Mouse (Mus musculus) bone marrow macrophage, adult 2 months (primary cell): ENCODE measurements at regions not wholly inside any gene's neighbourhood (a gene's known extent, or its start where the extent isn't known, plus 50 kb on each side); places are given as distances from the start of the nearest gene placed in this dataset.

Experiments
- CTCF ChIP-seq: IDR thresholded peaks from 2 replicates; pipeline ENCODE4 v1.5.1; 2012; ENCODE audit warnings: low read depth, mild to moderate bottlenecking, low read length, moderate library complexity
- POLR2A ChIP-seq: IDR thresholded peaks from 2 replicates; pipeline ENCODE4 v1.6.1; 2012; ENCODE audit warnings: mild to moderate bottlenecking, low read depth, low read length, borderline replicate concordance

GRCm38 (mm10) chr2:159287996-159288563, 493.5 kb downstream of the Dhx35 start:
- no peak for TF ChIP-seq CTCF
- TF ChIP-seq POLR2A: no peak
